Mouse (Mus musculus) lung, embryonic 15.5 days (tissue): ENCODE measurements around the gene Adam8. TPM values are rescaled to one million over a fixed set of nuclear protein-coding genes. Genes with fewer than 3 reads are reported as not detected.

Experiments used
- ATAC-seq: fragments of 200-750 bp; cut with Nextera tagmentation; 2 replicates; pipeline ENCODE4 v1.8.0; 2017; ENCODE audit warnings: moderate number of reproducible peaks, borderline replicate concordance; ENCODE audit not compliant: low FRiP score, low TSS enrichment; ENCODE audit errors: extremely low read depth
- H3K27ac ChIP-seq: fragments of 300-500 bp; sonication (generic); 2 replicates; pipeline ENCODE4 v1.5.1; 2015; ENCODE audit warnings: moderate library complexity, mild to moderate bottlenecking, inconsistent platforms
- H3K27me3 ChIP-seq: fragments of 300-500 bp; sonication (generic); 2 replicates; pipeline ENCODE4 v1.6.1; 2015; ENCODE audit warnings: inconsistent platforms
- H3K36me3 ChIP-seq: fragments of 300-500 bp; sonication (generic); 2 replicates; pipeline ENCODE4 v1.6.1; 2015; ENCODE audit warnings: inconsistent platforms
- H3K4me1 ChIP-seq: fragments of 300-500 bp; sonication (generic); 2 replicates; pipeline ENCODE4 v1.6.1; 2015; ENCODE audit warnings: inconsistent platforms
- H3K4me2 ChIP-seq: fragments of 300-500 bp; sonication (generic); 2 replicates; pipeline ENCODE4 v1.6.1; 2015; ENCODE audit warnings: inconsistent platforms, mild to moderate bottlenecking, moderate library complexity
- H3K4me3 ChIP-seq: fragments of 300-500 bp; sonication (generic); 2 replicates; pipeline ENCODE4 v1.5.1; 2015; ENCODE audit warnings: mild to moderate bottlenecking, inconsistent platforms
- H3K9ac ChIP-seq: fragments of 300-500 bp; sonication (generic); 2 replicates; pipeline ENCODE4 v1.6.1; 2015; ENCODE audit warnings: inconsistent platforms
- H3K9me3 ChIP-seq: fragments of 300-500 bp; sonication (generic); 2 replicates; pipeline ENCODE4 v1.6.1; 2016; ENCODE audit warnings: inconsistent platforms
- WGBS: fragments of 180-500 bp; shearing (Covaris S2); methylation state at CpG from one replicate; pipeline ENCODE4 v1.1.7; 2015; 5-methylcytosine and 5-hydroxymethylcytosine counted together
- polyA plus RNA-seq: library from polyadenylated mRNA; unstranded; fragments of >200 nt; fragmentation: Nextera tagmentation; extraction: Ambion mirVana; gene quantifications from 2 replicates; pipeline ENCODE4 v1.2.1, GENCODE M21; 2015

The Adam8 gene
- polyA plus RNA-seq, 1 experiment from 2014 or later: 1.8 TPM

DNA sequence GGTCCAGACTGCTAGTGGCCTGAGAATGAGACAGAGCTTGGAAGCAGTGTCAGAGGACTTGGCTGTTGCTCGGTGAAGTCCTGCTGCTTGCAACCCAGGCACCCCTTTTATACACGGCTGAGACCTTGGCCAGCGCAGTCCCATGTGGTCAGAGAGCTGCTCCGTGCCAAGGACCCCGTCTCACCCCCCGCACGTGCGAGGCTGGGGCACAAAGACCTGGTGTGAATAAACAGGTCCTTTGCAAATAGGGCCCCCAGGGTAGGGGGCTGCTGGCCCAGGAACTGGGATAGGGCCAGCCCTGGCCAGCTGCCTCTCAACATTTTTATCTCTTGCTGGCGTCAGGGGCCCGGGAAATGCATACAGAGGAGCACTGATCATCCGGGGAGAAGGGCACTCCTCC lies 34.4 kb downstream of the Adam8 start:
- H3K9me3 ChIP-seq: no peaks in the 10 kb centered on the region
- H3K4me2 ChIP-seq: no peak overlapping the region
- no peak overlapping the region for H3K4me3 ChIP-seq
- H3K36me3 ChIP-seq: no peaks in the 10 kb centered on the region
- WGBS: 14% methylated on average over 11 of the region's 11 CpGs
- ATAC-seq: no peak
- no peaks in the 10 kb centered on the region; the same call in 1 of the 2 replicates for H3K27me3 ChIP-seq
- H3K4me1 ChIP-seq: peaks cover 6% of the 10 kb centered on the region
- H3K27ac ChIP-seq: no peak overlapping the region
- H3K9ac ChIP-seq: no peak overlapping the region

- Histone ChIP-seq H3K9me3 (no peaks in the 10 kb centered on the region), H3K9ac (no peak overlapping the region), H3K36me3 (no peaks in the 10 kb centered on the region), H3K27ac (no peak overlapping the region), H3K4me3 (no peak overlapping the region), H3K4me1 (peaks cover 6% of the 10 kb centered on the region), H3K4me2 (no peak overlapping the region), H3K27me3 (no peaks in the 10 kb centered on the region; the same call in 1 of the 2 replicates)
- WGBS: 43% methylated on average over 11 of the region's 11 CpGs
- ATAC-seq: no peak
Measured at GRCm38 (mm10) chr7:139957437-139957836, 34.9 kb downstream of the Adam8 start.

- no peak overlapping the region for H3K9ac ChIP-seq
- H3K9me3 ChIP-seq: no peaks in the 10 kb centered on the region
- H3K36me3 ChIP-seq: no peaks in the 10 kb centered on the region
- H3K27me3 ChIP-seq: no peaks in the 10 kb centered on the region; the same call in 1 of the 2 replicates
- 68% methylated on average over 3 of the region's 3 CpGs for WGBS
- H3K4me2 ChIP-seq: no peak overlapping the region
- ATAC-seq: no peak
- H3K4me3 ChIP-seq: no peak overlapping the region
- H3K4me1 ChIP-seq: peaks cover 6% of the 10 kb centered on the region
- no peak overlapping the region for H3K27ac ChIP-seq
Measured at GRCm38 (mm10) chr7:139956658-139957057, 35.7 kb downstream of the Adam8 start.

- WGBS: 83% methylated on average over 4 of the region's 4 CpGs
- no peak overlapping the region for H3K9ac ChIP-seq
- H3K27ac ChIP-seq: no peak overlapping the region
- ATAC-seq: no peak
- no peaks in the 10 kb centered on the region; the same call in 1 of the 2 replicates for H3K27me3 ChIP-seq
- no peaks in the 10 kb centered on the region for H3K9me3 ChIP-seq
- H3K36me3 ChIP-seq: no peaks in the 10 kb centered on the region
- no peak overlapping the region for H3K4me2 ChIP-seq
- H3K4me3 ChIP-seq: no peak overlapping the region
- H3K4me1 ChIP-seq: peaks cover 6% of the 10 kb centered on the region
Measured at GRCm38 (mm10) chr7:139955505-139955904, 36.9 kb downstream of the Adam8 start.

- Histone ChIP-seq H3K9ac (no peak overlapping the region), H3K4me3 (no peak overlapping the region), H3K4me1 (0 out of 2 replicates have a peak, but pooled peaks cover 3% of the 10 kb centered on the region), H3K36me3 (no peaks in the 10 kb centered on the region), H3K4me2 (0 out of 2 replicates have a peak overlapping the region, but pooled peaks have one; percentile 90), H3K9me3 (no peaks in the 10 kb centered on the region), H3K27ac (no peak overlapping the region), H3K27me3 (peaks cover 23% of the 10 kb centered on the region)
- WGBS: 57% methylated on average over 6 of the region's 6 CpGs
- no peak for ATAC-seq
Measured at GRCm38 (mm10) chr7:139951991-139952633, 40.2 kb downstream of the Adam8 start.

DNA sequence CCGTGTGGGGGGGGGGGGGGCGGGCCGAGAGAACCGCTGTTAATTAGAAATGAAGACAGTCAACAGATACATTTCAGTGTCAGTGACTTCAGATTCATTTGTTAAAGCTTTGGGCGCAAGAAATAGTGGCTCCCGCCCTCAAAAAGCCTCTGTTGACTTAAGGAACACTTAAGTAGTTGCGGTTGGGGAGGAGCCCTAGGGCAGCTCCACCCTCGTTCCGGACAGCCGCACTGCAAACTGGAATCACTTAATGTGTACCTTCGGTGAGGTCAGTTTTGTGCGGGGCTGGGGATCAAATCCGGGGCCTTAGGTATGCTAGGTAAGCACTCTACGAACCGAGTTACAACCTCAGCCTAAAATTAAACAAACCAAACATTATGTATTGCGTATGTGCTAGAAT lies 41.3 kb downstream of the Adam8 start:
- ATAC-seq: peak; percentile 40; the same call in 1 of the 2 replicates
- Histone ChIP-seq H3K36me3 (no peaks in the 10 kb centered on the region), H3K4me1 (0 out of 2 replicates have a peak, but pooled peaks cover 3% of the 10 kb centered on the region), H3K9me3 (no peaks in the 10 kb centered on the region), H3K27me3 (peaks cover 33% of the 10 kb centered on the region), H3K9ac (peak overlapping the region; percentile 42; the same call in 1 of the 2 replicates), H3K27ac (no peak overlapping the region), H3K4me3 (peak overlapping the region; percentile 59), H3K4me2 (peak overlapping the region; percentile 90)
- WGBS: 3% methylated on average over 16 of the region's 16 CpGs

DNA sequence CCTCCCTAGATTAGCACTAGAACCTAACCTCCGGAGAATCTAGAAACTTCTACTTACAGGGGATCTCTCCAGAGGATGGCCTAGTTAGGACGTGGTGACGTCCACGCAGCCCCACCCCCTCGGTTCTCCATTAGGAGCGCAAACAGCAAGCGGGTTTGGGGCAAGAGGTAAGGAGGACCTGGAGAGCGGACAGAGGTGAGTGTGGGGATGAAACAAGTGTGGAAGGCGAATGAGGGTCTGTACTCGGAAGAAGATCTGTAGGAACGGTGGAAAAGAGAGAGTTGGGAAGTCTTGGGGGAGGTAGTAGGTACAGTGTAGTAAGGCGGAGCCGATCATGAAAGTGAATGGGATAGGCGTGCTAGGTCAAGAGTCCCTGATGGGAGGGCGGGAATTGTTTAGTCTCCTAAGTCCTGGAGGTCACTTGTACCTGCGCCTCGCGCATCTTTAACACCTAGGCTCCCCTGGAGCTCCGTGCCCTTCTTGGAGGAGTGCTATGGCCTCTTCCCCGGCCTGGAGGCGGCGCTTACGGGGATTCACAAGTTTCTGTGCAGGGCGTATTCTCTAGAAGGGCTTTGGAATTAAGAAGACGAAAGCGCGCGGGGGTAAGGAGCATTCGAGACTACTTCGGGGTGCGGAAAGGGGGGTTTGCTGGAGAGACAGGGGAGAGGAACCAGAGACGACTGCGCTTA lies 41.9 kb downstream of the Adam8 start:
- under 1% methylated on average over 33 of the region's 33 CpGs for WGBS
- Histone ChIP-seq H3K27ac (peak overlapping the region; percentile 53), H3K4me2 (peak overlapping the region; percentile 90), H3K4me1 (0 out of 2 replicates have a peak, but pooled peaks cover 3% of the 10 kb centered on the region), H3K27me3 (peaks cover 40% of the 10 kb centered on the region), H3K36me3 (no peaks in the 10 kb centered on the region), H3K9me3 (no peaks in the 10 kb centered on the region), H3K4me3 (peak overlapping the region; percentile 59), H3K9ac (peak overlapping the region; percentile 42)
- peak; percentile 75 for ATAC-seq

GRCm38 (mm10) chr7:139949893-139950282 lies 42.5 kb downstream of the Adam8 start:
- Histone ChIP-seq H3K9me3 (no peaks in the 10 kb centered on the region), H3K27ac (no peak overlapping the region), H3K36me3 (no peaks in the 10 kb centered on the region), H3K27me3 (peaks cover 45% of the 10 kb centered on the region), H3K4me3 (peak overlapping the region; percentile 59), H3K9ac (peak overlapping the region; percentile 42), H3K4me1 (0 out of 2 replicates have a peak, but pooled peaks cover 3% of the 10 kb centered on the region), H3K4me2 (peak overlapping the region; percentile 90)
- 0% methylated on average over 15 of the region's 15 CpGs for WGBS
- peak; percentile 68 for ATAC-seq

DNA sequence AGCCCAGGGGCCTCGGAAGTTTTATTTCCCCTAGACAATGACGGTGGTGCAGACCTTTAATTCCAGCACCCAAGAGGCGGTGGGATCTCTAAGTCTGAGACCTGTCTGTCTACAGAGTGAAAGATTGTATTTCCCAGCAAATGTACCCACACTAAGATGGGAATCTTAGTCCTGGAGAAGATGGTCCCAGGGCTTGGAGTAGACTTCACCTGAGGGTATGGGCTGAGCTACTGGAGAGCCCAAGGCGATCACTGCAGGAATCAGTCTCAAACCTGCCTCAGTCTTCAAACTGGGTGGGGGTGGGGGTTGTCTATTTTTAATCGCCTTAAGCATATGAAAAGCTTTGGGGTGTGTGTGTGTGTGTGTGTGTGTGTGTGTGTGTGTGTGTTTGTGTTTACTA lies 46.3 kb downstream of the Adam8 start:
- Histone ChIP-seq H3K27ac (no peak overlapping the region), H3K36me3 (no peaks in the 10 kb centered on the region), H3K4me3 (no peak overlapping the region), H3K9me3 (no peaks in the 10 kb centered on the region), H3K9ac (no peak overlapping the region), H3K4me2 (no peak overlapping the region), H3K4me1 (0 out of 2 replicates have a peak, but pooled peaks cover 9% of the 10 kb centered on the region), H3K27me3 (peaks cover 84% of the 10 kb centered on the region)
- no peak for ATAC-seq
- WGBS: 43% methylated on average over 5 of the region's 5 CpGs

- no peak overlapping the region for H3K4me2 ChIP-seq
- 0 out of 2 replicates have a peak, but pooled peaks cover 9% of the 10 kb centered on the region for H3K4me1 ChIP-seq
- ATAC-seq: no peak
- H3K4me3 ChIP-seq: no peak overlapping the region
- WGBS: 21% methylated on average over 5 of the region's 5 CpGs
- no peak overlapping the region for H3K27ac ChIP-seq
- no peak overlapping the region for H3K9ac ChIP-seq
- no peaks in the 10 kb centered on the region for H3K9me3 ChIP-seq
- H3K27me3 ChIP-seq: peaks cover 89% of the 10 kb centered on the region
- H3K36me3 ChIP-seq: no peaks in the 10 kb centered on the region
Measured at GRCm38 (mm10) chr7:139945516-139945915, 46.8 kb downstream of the Adam8 start.

- WGBS: 4% methylated on average over 68 of the region's 68 CpGs
- Histone ChIP-seq H3K4me1 (0 out of 2 replicates have a peak, but pooled peaks cover 8% of the 10 kb centered on the region), H3K9ac (no peak overlapping the region), H3K4me2 (peak overlapping the region; percentile 47), H3K4me3 (peak overlapping the region; percentile 32), H3K36me3 (no peaks in the 10 kb centered on the region), H3K9me3 (no peaks in the 10 kb centered on the region), H3K27me3 (peaks cover 96% of the 10 kb centered on the region), H3K27ac (no peak overlapping the region)
- ATAC-seq: no peak
Measured at GRCm38 (mm10) chr7:139944291-139945240, 47.8 kb downstream of the Adam8 start.
